Mouse (Mus musculus) ES-E14 (cell line): ENCODE data around the gene Add1.

ENCODE experiments used
- MAFK ChIP-seq: IDR thresholded peaks from 2 replicates; pipeline ENCODE4 v1.6.1; 2014; ENCODE audit warnings: mild to moderate bottlenecking, low read depth, low read length, inconsistent platforms; ENCODE audit not compliant: insufficient read depth
- ZNF384 ChIP-seq: IDR thresholded peaks from 2 replicates; pipeline ENCODE4 v1.6.1; 2012; ENCODE audit warnings: low read depth, low read length, inconsistent platforms

DNA sequence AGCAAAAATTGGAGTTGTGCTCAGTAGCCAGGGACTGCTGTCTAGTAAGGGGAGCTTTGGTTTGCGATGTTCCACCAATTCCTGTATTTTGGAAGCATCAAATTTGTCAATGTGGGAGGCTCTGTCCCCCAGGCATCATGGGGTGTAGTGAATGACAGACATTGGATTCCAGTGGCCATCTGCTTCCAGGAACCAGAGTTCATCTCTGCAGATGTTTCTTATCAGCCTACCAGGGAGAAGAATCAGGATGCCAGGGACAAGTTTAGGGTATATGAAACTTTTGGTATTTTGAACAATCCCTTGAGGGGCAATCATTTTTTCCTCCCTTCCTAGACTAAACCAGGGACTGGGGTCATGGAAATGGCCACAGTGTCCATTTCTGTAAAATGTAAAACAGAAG, 9.6 kb upstream of the Add1 start:
- no peak for TF ChIP-seq MAFK
- no peak for TF ChIP-seq ZNF384
